Mouse (Mus musculus) retina, postnatal 7 days (tissue): Measurements from ENCODE around the gene Dgkd.
A peak's percentile ranks its signal among the peaks of the same experiment; 100 is the strongest.
"Not testable (repeated sequence)": the region's sequence is repeated elsewhere in the genome, so short reads cannot be mapped to it uniquely, and the experiment has no call there.

ENCODE experiments used
- DNase-seq: peaks from one replicate; pipeline ENCODE4 v3.0.0-alpha.2; 2012; ENCODE audit warnings: low read depth, low spot score

The Dgkd gene

GRCm38 (mm10) chr1:87852892-87853600 is at the start of gene Dgkd:
Gene Dgkd, plus strand, starts transcription at chr1:87853287.
- peak; percentile 81 for DNase-seq

DNA sequence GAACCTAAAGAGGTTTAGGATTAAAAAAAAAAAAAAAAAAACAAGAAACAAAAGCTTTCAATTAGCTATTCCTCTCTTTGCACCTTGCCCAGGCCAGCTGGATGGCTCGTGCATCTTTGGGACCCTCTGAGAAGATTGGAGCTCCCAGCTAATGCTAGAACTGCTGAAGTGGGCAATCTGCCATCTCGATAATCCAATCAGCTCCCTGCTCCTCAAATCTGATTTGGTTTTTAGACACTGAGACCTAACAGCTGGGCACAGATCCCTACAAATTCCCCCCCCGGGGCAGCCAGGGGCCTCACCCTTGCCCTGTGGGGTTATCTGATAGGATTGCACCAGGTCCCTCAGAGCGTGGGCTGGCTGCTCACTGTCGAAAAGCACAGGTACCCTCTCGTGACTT is 49.5 kb upstream of the Dgkd start, which contains the start of gene Sag:
Gene Sag (plus strand): TSS at position 105 of the 400 bp plus-strand sequence.
- peak; percentile 95 for DNase-seq

GRCm38 (mm10) chr1:87807751-87808150 is 45.3 kb upstream of the Dgkd start:
- no peak for DNase-seq

DNA sequence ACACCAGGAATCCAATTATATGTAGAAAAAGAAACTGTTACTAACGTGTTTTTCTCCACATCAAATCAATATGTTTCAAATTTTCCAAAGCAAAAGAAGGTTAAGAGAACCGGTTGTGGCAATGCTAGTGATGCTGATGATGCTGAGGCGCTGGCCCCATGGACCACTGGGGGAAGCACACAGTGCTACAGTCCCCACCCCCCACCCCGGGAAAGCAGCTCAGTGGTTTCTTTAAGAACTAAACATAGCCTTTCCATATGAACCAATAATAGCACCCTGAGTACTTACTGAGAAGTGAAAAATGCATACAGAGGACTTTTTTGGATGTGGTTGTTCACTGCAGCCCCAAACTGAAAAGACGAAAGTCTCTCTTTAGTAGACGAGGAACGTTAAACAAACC is 41.7 kb upstream of the Dgkd start:
- no peak for DNase-seq

DNA sequence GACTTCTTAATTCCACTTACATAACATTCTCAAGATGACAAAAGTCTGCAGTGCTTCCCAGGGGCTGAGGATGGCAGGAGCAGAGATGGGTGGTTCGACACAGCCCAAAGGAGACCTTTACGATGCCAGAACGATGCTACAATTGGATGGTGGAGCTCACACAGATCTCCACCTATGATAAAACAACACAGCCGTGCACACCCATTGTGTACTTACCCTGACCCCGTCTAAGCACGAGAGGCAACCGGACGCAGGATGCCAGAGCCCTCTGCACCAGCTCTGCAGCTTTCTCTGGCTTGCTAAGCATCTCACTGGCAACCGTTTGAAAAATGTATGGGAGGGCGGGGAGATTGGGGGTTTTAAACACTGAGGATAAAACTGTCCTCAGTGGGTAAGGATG is 41.0 kb upstream of the Dgkd start:
- no peak for DNase-seq

DNA sequence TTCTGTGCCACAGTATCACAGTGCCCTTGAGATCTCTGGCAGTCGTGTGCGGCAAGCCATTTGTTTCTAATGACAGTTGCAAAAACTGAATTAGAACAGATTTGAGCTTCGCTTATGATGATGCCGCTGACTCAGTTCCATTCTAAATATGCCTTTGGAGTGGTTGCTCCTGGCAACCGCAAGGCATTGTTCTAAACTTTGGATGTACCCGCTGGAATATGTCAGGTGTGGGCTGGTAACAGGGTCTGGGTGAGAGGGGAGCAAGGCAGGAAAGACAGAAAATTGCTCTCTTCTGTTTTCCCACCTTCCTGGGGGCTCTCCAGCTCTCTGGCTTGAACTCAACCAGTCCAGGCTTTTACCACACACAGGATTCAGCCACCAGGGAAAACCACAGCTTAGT is 39.9 kb upstream of the Dgkd start:
- DNase-seq = no peak

- DNase-seq = no peak
Measured at GRCm38 (mm10) chr1:87813681-87814080, 39.4 kb upstream of the Dgkd start.

GRCm38 (mm10) chr1:87824420-87824995 is 28.6 kb upstream of the Dgkd start:
- DNase-seq = no peak

GRCm38 (mm10) chr1:87825281-87825680 is 27.8 kb upstream of the Dgkd start:
- no peak for DNase-seq

DNA sequence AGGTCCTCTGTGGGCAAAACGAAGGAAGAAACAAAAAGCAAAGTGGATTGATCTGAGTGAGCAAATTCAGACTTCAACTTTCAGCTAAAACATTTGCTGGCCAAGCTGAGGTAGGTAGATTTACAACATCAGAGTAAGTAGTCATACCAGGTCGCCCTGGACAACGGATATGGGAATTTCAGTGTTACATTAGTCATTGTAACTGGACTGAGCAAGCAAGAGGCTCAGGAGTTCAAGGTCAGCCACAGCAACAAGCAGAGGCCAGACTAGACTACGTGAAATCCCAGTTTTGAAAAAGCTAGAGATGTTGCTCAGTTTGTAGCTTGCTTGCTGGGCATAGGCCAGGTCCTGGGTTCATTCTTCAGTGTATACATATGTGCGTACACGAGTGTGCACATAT is 27.1 kb upstream of the Dgkd start:
- DNase-seq = no peak

GRCm38 (mm10) chr1:87826474-87826873 is 26.6 kb upstream of the Dgkd start:
- no peak for DNase-seq

GRCm38 (mm10) chr1:87827476-87827875 is 25.6 kb upstream of the Dgkd start:
- DNase-seq = not testable (repeated sequence)

- no peak for DNase-seq
Measured at GRCm38 (mm10) chr1:87828185-87828584, 24.9 kb upstream of the Dgkd start.

- no peak for DNase-seq
Measured at GRCm38 (mm10) chr1:87828926-87829580, 24.0 kb upstream of the Dgkd start.

GRCm38 (mm10) chr1:87829621-87830211 is 23.4 kb upstream of the Dgkd start:
- DNase-seq = no peak

- DNase-seq = no peak
Measured at GRCm38 (mm10) chr1:87836453-87836852, 16.6 kb upstream of the Dgkd start.

DNA sequence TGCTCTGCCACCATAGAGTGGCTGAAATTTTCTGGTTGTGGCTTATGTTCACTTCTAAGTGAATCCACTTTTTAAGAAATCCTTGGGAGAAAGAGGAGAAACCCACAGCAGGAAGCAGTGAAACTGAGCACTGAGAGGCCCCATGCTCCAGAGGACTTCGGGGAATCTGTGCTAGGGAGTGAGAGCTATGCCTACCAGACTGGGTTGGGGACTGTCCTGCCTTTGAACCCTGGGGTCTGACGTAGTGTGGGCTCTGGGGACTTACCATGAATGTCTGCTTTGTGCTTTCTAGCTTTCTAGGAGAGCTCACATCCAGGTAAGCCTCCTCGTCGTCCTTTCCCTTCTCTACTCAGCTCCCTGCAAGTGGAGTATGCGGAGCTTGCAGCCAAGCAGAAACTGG is 16.1 kb upstream of the Dgkd start:
- DNase-seq = no peak

DNA sequence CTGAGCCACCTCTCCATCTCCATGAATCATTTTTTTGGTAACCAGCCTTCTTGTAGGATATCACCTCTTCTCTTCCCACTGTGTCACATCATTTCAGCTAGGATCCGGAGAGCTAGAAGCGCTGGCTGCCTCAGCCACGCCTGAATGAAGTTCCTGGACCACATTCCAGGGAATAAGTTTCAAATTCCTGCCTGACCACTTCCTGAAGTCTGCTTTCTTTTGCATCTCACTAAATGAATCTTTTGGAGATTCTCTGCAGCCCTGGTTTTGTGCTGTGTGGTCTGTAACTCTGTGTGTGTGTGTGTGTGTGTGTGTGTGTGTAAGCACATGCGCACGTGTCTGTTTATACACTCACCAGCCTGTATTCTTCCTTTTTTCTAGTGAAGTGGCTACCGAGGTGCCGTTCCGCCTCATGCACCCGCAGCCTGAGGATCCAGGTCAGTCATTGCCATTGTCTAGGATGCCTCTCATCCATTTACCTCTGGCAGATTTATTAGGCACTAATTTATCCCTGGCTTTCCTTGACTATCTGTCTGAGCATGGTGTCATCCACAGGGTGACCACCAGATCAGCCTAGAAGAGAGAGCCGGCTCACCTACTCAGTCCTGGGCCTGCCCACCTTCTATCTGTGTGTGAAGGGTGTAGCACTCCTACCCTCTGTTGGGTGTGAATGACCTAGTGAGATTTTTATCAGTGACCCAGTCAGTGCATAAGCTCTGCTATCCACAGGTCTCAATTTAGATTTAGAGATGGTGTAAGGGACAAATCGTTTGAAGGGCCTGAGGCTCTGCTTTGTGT is 12.5 kb upstream of the Dgkd start:
- DNase-seq = no peak

DNA sequence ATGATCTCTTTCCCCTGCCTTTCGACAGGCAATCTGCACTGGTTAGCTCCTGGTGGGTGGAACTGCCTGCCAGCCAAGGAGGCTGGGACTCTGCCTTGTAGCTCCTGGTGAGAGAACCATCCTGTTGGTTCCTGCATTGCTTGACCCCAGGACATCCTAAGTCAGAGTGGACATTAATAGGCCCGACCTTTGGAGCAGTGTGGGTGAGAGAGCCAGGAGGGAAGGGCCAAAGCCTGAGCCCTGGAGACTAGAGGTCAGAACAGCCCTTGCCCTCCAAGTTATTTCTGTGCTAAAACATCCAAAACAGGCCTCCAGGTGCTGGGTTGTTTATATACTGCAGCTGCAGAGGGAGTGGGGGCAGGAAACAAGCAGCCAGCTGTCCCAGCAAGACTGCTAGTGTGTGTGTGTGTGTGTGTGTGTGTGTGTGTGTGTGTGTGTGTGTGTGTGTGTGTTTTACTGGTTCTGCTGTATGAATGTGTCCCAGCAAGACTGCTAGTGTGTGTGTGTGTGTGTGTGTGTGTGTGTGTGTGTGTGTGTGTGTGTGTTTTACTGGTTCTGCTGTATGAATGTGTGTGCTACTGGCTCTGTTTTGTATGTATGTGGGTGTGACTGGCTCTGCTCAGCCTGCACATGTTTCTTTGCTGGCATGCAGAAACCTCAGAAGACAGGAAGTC is 6.1 kb upstream of the Dgkd start:
- no peak for DNase-seq

DNA sequence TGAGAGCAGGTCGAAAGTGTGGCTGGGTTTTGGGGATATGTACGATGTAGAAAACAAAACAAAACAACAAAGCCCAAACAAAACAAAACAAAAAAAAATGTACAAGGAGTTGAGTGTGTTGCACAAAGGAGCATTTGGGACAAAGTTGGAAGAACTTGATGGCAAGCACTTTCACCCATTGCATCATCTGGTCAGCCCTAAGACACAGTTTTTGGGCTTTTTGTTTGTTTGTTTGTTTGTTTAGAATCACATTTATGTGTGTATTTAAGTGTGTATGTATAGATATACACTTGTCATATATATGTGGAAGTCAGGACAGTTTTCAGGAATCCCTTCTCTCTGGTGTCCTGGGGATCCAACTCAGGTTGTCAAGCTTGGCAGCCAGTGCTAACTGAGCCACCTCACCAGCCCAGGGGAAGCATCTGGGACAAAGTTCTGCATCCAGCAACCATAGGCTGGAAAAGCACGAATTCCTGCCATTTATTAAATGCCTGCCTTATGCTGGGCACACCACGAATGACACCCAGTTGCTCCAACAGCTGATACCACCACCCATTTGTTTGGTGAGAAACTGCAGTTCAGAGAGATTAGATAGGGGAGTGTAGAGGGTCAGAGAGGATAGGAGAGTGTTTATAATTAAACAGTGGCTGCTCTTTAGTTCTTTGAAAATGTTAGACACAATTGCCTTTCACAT is 5.5 kb upstream of the Dgkd start:
- no peak for DNase-seq
